8 mouse cellular contexts compared by ENCODE assay signal in the genomic region with DNA sequence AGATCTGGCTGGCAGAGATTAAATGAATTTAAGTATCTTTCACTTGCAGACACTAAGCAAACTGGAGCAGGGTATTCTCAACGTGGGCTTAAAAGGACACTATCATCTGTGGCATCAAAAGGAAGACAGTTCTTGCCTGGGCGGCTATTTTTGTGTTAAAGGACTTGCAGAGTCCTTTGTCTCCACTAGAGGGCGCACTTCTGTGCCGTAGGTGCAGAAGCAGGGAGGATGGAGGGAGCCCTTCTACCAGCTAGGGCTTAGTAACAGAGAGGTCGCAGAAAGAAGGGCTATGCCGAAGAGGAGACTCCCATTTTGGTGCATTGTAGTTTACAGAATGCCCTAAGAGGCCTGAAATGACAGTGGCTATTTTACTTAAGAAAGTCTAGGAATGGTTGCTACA.
A peak's percentile ranks its signal among the peaks of the same experiment; 100 is the strongest.
DNase-seq lines count a peak whose midpoint lies in the region; ATAC-seq and TF ChIP-seq lines count a peak whose summit lies in the region.

No protein-coding gene starts in this region.

- POLR2A ChIA-PET in Patski (lab: Charles Lee) = no interaction called here

- in situ Hi-C loops in Patski (cut with MboI; ENCODE audit: low pct_unique_long_range_greater_than_20kb) = loop anchor here (5.0 kb wide), 1 partner anchor 1393 kb away; no protein-coding TSS in a partner anchor

- DNase-seq in hindbrain, embryonic 10.5 days (ENCODE audit: low spot score) = peak; percentile 56
- DNase-seq in 416B (ENCODE audit: low read depth) (peak; percentile 21), Patski (ENCODE audit: low read depth, low spot score) (no peak)
- DNase-seq in embryo, embryonic 11 days = peak; percentile 75
- DNase-seq in liver, postnatal 0 days = no peak
- DNase-seq in splenic B cell, adult 2 months (ENCODE audit: low read depth, low spot score) = peak; percentile 20
- no peak for DNase-seq in natural killer cell, adult 2 months (ENCODE audit: low spot score in 2 of 2)

- TF ChIP-seq CTCF in Patski (IDR thresholded peaks at IDR 0.05) = peak; percentile 81
- peak; percentile 87 for TF ChIP-seq CTCF in liver, postnatal 0 days (IDR thresholded peaks at IDR 0.05; ENCODE audit: low read depth)

- no peak overlapping the region for H3K27ac ChIP-seq in hindbrain, embryonic 10.5 days
- no peak overlapping the region for H3K27ac ChIP-seq in hindbrain, embryonic 13.5 days
- H3K27ac ChIP-seq in liver, postnatal 0 days (ENCODE audit: low read depth) = no peak overlapping the region

- CTCF ChIA-PET in Patski (lab: Charles Lee) = interaction anchor here (0.8 to 2.2 kb wide), 3 partner anchors 12 to 425 kb away, joined by 3 to 9 read pairs (median 3); no protein-coding TSS in a partner anchor

- 11% methylated on average over 6 of the region's 6 CpGs for WGBS in hindbrain, embryonic 10.5 days
- WGBS in hindbrain, embryonic 13.5 days = 11% methylated on average over 6 of the region's 6 CpGs
- 8% methylated on average over 6 of the region's 6 CpGs for WGBS in liver, postnatal 0 days (ENCODE audit: insufficient replicate concordance)

- no peaks in the 10 kb centered on the region for H3K36me3 ChIP-seq in hindbrain, embryonic 10.5 days
- no peaks in the 10 kb centered on the region for H3K36me3 ChIP-seq in hindbrain, embryonic 13.5 days
- H3K36me3 ChIP-seq in liver, postnatal 0 days (replicated peaks; ENCODE audit: insufficient read depth, low read length) = no peaks in the 10 kb centered on the region
- H3K36me3 ChIP-seq in splenic B cell, adult 2 months (ENCODE audit: control insufficient read depth, insufficient read depth, low read length, poor library complexity, severe bottlenecking) = no peaks in the 10 kb centered on the region

- no peaks in the 10 kb centered on the region; the same call in 1 of the 2 replicates for H3K27me3 ChIP-seq in hindbrain, embryonic 10.5 days (ENCODE audit: insufficient read depth, poor library complexity, severe bottlenecking)
- H3K27me3 ChIP-seq in hindbrain, embryonic 13.5 days = no peaks in the 10 kb centered on the region
- peaks cover 23% of the 10 kb centered on the region for H3K27me3 ChIP-seq in Patski
- no peaks in the 10 kb centered on the region for H3K27me3 ChIP-seq in liver, postnatal 0 days (ENCODE audit: insufficient read depth, low read length)
- no peaks in the 10 kb centered on the region for H3K27me3 ChIP-seq in splenic B cell, adult 2 months (ENCODE audit: control insufficient read depth, insufficient read depth, low read length, poor library complexity, severe bottlenecking)

- H3K9me3 ChIP-seq in hindbrain, embryonic 10.5 days = no peaks in the 10 kb centered on the region
- no peaks in the 10 kb centered on the region for H3K9me3 ChIP-seq in hindbrain, embryonic 13.5 days
- no peaks in the 10 kb centered on the region for H3K9me3 ChIP-seq in liver, postnatal 0 days (ENCODE audit: low read length)

- no peak overlapping the region for H3K4me2 ChIP-seq in hindbrain, embryonic 13.5 days
- H3K4me2 ChIP-seq in liver, postnatal 0 days (ENCODE audit: low read depth, low read length) = no peak overlapping the region

- no peak overlapping the region for H3K9ac ChIP-seq in hindbrain, embryonic 13.5 days
- no peak overlapping the region for H3K9ac ChIP-seq in liver, postnatal 0 days (replicated peaks)

- TF ChIP-seq EP300 in liver, postnatal 0 days (IDR thresholded peaks at IDR 0.05; ENCODE audit: low read depth) = no peak

- H3K4me1 ChIP-seq in hindbrain, embryonic 10.5 days (replicated peaks) = peaks cover 39% of the 10 kb centered on the region
- peaks cover 29% of the 10 kb centered on the region for H3K4me1 ChIP-seq in hindbrain, embryonic 13.5 days (replicated peaks)
- no peaks in the 10 kb centered on the region for H3K4me1 ChIP-seq in liver, postnatal 0 days (ENCODE audit: insufficient read depth)

- no peak for ATAC-seq in hindbrain, embryonic 13.5 days (ENCODE audit: low FRiP score)
- ATAC-seq in Patski = peak; percentile 8
- ATAC-seq in liver, postnatal 0 days = no peak

- H3K4me3 ChIP-seq in hindbrain, embryonic 10.5 days = no peak overlapping the region
- H3K4me3 ChIP-seq in hindbrain, embryonic 13.5 days = no peak overlapping the region
- no peak overlapping the region for H3K4me3 ChIP-seq in liver, postnatal 0 days (ENCODE audit: low read depth, low read length)

Comparison
In these comparisons a context has a peak if more than half of its experiments do, and no peak if none do; other contexts are left out.
1. DNase-seq: peak in hindbrain, embryonic 10.5 days (single experiment), 416B (single experiment), embryo, embryonic 11 days (single experiment) and splenic B cell, adult 2 months (single experiment); none in Patski (single experiment), liver, postnatal 0 days (single experiment) and natural killer cell, adult 2 months (0 of 2).